Mouse (Mus musculus): ENCODE measurements around the gene Faim2. TPM values are rescaled to one million over a fixed set of nuclear protein-coding genes. Genes with fewer than 3 reads are reported as not detected.

Faim2 gene
- polyA plus RNA-seq (2015; fragmentation: Nextera tagmentation; extraction: Ambion mirVana) = 0.30 and 1.1 TPM in 2 replicates

- Histone ChIP-seq H3K4me3 (replicated peaks) (no peak within 1 kb of the TSS), H3K4me2 (peak within 1 kb of the TSS; percentile 39), H3K36me3 (no peaks in the 10 kb centered on the region), H3K27me3 (peaks cover 41% of the 10 kb centered on the region), H3K27ac (no peak within 1 kb of the TSS), H3K4me1 (peaks cover 24% of the 10 kb centered on the region), H3K9ac (0 out of 2 replicates have a peak within 1 kb of the TSS, but pooled peaks have one; percentile 9), H3K9me3 (replicated peaks) (no peaks in the 10 kb centered on the region)
- 12% methylated on average over 27 of the region's 27 CpGs for WGBS
- no peak for ATAC-seq (replicated peaks; ENCODE audit: low FRiP score)
Observed at GRCm38 (mm10) chr15:99527629-99528353, at the start of gene Faim2. Gene Faim2, minus strand, starts transcription at chr15:99528165.

DNA sequence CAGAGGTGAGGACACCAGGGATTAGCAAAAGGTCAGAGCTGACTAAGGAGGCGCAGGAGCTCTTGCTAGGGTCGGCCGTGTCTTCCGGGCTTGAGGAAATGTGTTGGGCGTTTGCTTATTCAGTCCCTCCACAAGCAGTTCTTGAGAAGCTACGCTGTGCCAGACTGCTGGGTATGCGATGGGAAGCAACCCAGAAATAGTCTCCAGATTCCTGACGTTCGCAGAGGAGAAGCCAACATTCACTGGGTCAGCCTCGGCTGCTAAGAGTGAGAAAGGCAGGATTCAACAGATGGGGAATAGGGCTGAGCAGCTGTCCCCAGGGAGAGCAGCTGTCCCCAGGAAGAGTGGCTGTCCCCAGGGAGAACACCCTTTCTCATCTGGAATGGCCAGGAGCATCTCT is 41.2 kb upstream of the Faim2 start:
- no peak for ATAC-seq (replicated peaks; ENCODE audit: low FRiP score)
- no peak overlapping the region for H3K4me3 ChIP-seq (replicated peaks)
- no peak overlapping the region for H3K4me2 ChIP-seq
- H3K4me1 ChIP-seq = peaks cover 6% of the 10 kb centered on the region; the same call in 1 of the 2 replicates
- H3K9ac ChIP-seq = no peak overlapping the region
- H3K36me3 ChIP-seq = no peaks in the 10 kb centered on the region
- H3K9me3 ChIP-seq (replicated peaks) = no peaks in the 10 kb centered on the region
- 0 out of 2 replicates have a peak, but pooled peaks cover 5% of the 10 kb centered on the region for H3K27me3 ChIP-seq
- H3K27ac ChIP-seq = no peak overlapping the region
- whole genome bisulfite sequencing = 82% methylated on average over 10 of the region's 10 CpGs

DNA sequence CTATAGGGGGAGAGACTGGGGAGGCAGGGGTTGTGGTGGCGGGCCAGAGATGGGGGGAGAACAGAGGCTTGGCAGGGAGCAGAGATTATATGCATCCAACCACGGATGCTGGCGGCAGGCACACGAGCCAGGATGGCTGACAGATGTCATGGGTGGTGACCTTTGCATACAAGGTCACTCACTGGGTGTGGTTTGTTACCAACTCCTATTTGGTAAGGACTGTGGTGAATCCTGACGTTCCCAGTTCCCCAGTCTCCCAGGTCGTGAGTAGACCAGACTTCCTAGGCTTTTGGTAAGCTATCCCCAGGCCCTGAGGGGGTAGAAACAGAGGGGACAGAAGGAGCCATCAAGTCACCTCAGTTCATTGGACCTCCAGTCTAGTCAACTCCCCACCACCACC is 40.7 kb upstream of the Faim2 start:
- WGBS = 59% methylated on average over 6 of the region's 6 CpGs
- H3K9ac ChIP-seq = no peak overlapping the region
- no peaks in the 10 kb centered on the region for H3K36me3 ChIP-seq
- ATAC-seq (replicated peaks; ENCODE audit: low FRiP score) = no peak
- no peak overlapping the region for H3K27ac ChIP-seq
- no peak overlapping the region for H3K4me3 ChIP-seq (replicated peaks)
- no peak overlapping the region for H3K4me2 ChIP-seq
- no peaks in the 10 kb centered on the region for H3K9me3 ChIP-seq (replicated peaks)
- 0 out of 2 replicates have a peak, but pooled peaks cover 5% of the 10 kb centered on the region for H3K27me3 ChIP-seq
- H3K4me1 ChIP-seq = peaks cover 10% of the 10 kb centered on the region; the same call in 1 of the 2 replicates

- no peak overlapping the region for H3K9ac ChIP-seq
- no peaks in the 10 kb centered on the region for H3K36me3 ChIP-seq
- no peaks in the 10 kb centered on the region for H3K9me3 ChIP-seq (replicated peaks)
- H3K4me1 ChIP-seq = peaks cover 12% of the 10 kb centered on the region; the same call in 1 of the 2 replicates
- no peak for ATAC-seq (replicated peaks; ENCODE audit: low FRiP score)
- 74% methylated on average over 4 of the region's 4 CpGs for WGBS
- no peak overlapping the region for H3K4me2 ChIP-seq
- 0 out of 2 replicates have a peak, but pooled peaks cover 2% of the 10 kb centered on the region for H3K27me3 ChIP-seq
- H3K27ac ChIP-seq = no peak overlapping the region
- H3K4me3 ChIP-seq (replicated peaks) = no peak overlapping the region
Observed at GRCm38 (mm10) chr15:99567371-99567770, 39.4 kb upstream of the Faim2 start.

- no peak overlapping the region for H3K4me2 ChIP-seq
- no peak for ATAC-seq (replicated peaks; ENCODE audit: low FRiP score)
- no peak overlapping the region for H3K27ac ChIP-seq
- H3K27me3 ChIP-seq = no peaks in the 10 kb centered on the region
- no peak overlapping the region for H3K4me3 ChIP-seq (replicated peaks)
- no peaks in the 10 kb centered on the region for H3K9me3 ChIP-seq (replicated peaks)
- 80% methylated on average over 10 of the region's 10 CpGs for WGBS
- peaks cover 8% of the 10 kb centered on the region; the same call in 1 of the 2 replicates for H3K4me1 ChIP-seq
- no peaks in the 10 kb centered on the region for H3K36me3 ChIP-seq
- no peak overlapping the region for H3K9ac ChIP-seq
Observed at GRCm38 (mm10) chr15:99560246-99560645, 32.3 kb upstream of the Faim2 start.

DNA sequence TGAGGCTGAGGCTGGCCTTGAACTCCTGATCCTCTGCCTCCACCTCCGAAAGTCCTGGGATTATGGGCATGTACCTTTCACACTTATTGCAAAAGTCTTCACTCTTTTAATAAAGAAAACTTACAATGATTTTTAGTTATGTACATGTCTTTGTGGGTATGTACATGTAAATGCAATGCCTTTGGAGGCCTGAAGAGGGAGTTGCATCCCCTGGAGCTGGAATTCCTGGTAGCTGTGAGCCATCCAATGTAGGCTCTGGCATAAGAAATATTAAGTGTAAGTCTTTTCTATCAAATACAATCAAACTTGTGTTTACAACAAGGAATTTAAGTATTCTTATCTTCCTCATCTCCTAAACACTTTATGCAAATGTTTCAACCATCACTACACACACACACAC is 31.0 kb upstream of the Faim2 start:
- WGBS = 98% methylated on average over 1 of the region's 1 CpGs
- Histone ChIP-seq H3K4me1 (peaks cover 4% of the 10 kb centered on the region; the same call in 1 of the 2 replicates), H3K36me3 (no peaks in the 10 kb centered on the region), H3K9ac (no peak overlapping the region), H3K27ac (no peak overlapping the region), H3K4me3 (replicated peaks) (no peak overlapping the region), H3K27me3 (no peaks in the 10 kb centered on the region), H3K4me2 (no peak overlapping the region), H3K9me3 (replicated peaks) (no peaks in the 10 kb centered on the region)
- no peak for ATAC-seq (replicated peaks; ENCODE audit: low FRiP score)

GRCm38 (mm10) chr15:99553767-99554166 is 25.8 kb upstream of the Faim2 start:
- H3K27ac ChIP-seq = no peak overlapping the region
- ATAC-seq (replicated peaks; ENCODE audit: low FRiP score) = no peak
- WGBS = 71% methylated on average over 6 of the region's 6 CpGs
- H3K36me3 ChIP-seq = no peaks in the 10 kb centered on the region
- H3K9me3 ChIP-seq (replicated peaks) = no peaks in the 10 kb centered on the region
- no peaks in the 10 kb centered on the region for H3K4me1 ChIP-seq
- H3K9ac ChIP-seq = no peak overlapping the region
- H3K4me2 ChIP-seq = no peak overlapping the region
- no peak overlapping the region for H3K4me3 ChIP-seq (replicated peaks)
- no peaks in the 10 kb centered on the region for H3K27me3 ChIP-seq

DNA sequence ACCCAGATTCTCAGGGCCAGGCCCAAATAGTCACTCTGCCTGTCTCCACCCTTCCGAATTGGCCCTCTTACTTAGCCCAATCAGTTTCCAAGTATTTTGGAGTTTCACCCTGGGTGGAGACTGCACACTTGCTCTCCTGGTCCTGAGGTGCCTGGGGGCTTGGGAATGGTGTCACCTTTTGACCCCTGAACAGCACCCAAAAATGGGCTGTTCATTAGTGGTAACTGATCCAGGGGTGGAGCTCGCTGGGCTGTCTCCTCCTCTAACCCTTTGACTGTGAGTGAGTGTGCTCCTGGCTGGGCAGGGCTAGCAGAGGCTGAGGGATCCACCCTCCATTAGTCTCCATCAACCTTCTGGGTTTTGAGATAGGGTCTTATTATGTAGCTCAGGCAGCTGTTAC is 21.9 kb upstream of the Faim2 start:
- H3K9me3 ChIP-seq (replicated peaks) = no peaks in the 10 kb centered on the region
- H3K27me3 ChIP-seq = no peaks in the 10 kb centered on the region; the same call in 1 of the 2 replicates
- no peaks in the 10 kb centered on the region for H3K36me3 ChIP-seq
- no peak overlapping the region for H3K4me3 ChIP-seq (replicated peaks)
- no peak for ATAC-seq (replicated peaks; ENCODE audit: low FRiP score)
- H3K4me1 ChIP-seq = no peaks in the 10 kb centered on the region
- H3K9ac ChIP-seq = no peak overlapping the region
- no peak overlapping the region for H3K4me2 ChIP-seq
- no peak overlapping the region for H3K27ac ChIP-seq
- WGBS = 48% methylated on average over 2 of the region's 2 CpGs

- H3K9me3 ChIP-seq (replicated peaks) = no peaks in the 10 kb centered on the region
- no peak overlapping the region for H3K4me3 ChIP-seq (replicated peaks)
- H3K27me3 ChIP-seq = peaks cover 9% of the 10 kb centered on the region; the same call in 1 of the 2 replicates
- no peak for ATAC-seq (replicated peaks; ENCODE audit: low FRiP score)
- no peak overlapping the region for H3K9ac ChIP-seq
- H3K36me3 ChIP-seq = no peaks in the 10 kb centered on the region
- no peak overlapping the region for H3K27ac ChIP-seq
- H3K4me2 ChIP-seq = no peak overlapping the region
- WGBS = 71% methylated on average over 6 of the region's 6 CpGs
- H3K4me1 ChIP-seq = no peaks in the 10 kb centered on the region
Observed at GRCm38 (mm10) chr15:99547732-99548131, 19.8 kb upstream of the Faim2 start.

DNA sequence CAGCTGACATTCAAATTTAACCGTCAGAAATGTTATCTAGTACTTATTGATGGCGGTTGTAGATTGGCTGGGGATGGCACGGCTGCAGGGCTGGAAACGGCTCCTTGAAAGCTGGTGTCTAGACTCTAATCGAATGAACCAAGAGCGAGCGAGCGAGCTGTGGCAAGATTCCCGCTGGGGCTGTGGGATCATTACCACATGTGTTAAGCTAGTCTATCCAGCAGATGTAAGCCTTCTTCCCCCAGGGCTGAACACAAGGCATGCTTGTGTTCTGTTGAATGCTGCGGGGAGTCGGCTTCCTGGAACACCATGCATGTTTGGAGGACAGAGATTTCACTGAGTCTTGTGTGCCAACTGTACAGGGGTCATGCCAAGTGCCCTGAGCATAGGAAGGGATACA is 18.6 kb upstream of the Faim2 start:
- no peak overlapping the region for H3K9ac ChIP-seq
- no peaks in the 10 kb centered on the region for H3K36me3 ChIP-seq
- 85% methylated on average over 11 of the region's 11 CpGs for WGBS
- no peaks in the 10 kb centered on the region for H3K9me3 ChIP-seq (replicated peaks)
- H3K27ac ChIP-seq = no peak overlapping the region
- H3K4me2 ChIP-seq = no peak overlapping the region
- H3K4me3 ChIP-seq (replicated peaks) = no peak overlapping the region
- H3K27me3 ChIP-seq = peaks cover 9% of the 10 kb centered on the region; the same call in 1 of the 2 replicates
- H3K4me1 ChIP-seq = no peaks in the 10 kb centered on the region
- ATAC-seq (replicated peaks; ENCODE audit: low FRiP score) = no peak

DNA sequence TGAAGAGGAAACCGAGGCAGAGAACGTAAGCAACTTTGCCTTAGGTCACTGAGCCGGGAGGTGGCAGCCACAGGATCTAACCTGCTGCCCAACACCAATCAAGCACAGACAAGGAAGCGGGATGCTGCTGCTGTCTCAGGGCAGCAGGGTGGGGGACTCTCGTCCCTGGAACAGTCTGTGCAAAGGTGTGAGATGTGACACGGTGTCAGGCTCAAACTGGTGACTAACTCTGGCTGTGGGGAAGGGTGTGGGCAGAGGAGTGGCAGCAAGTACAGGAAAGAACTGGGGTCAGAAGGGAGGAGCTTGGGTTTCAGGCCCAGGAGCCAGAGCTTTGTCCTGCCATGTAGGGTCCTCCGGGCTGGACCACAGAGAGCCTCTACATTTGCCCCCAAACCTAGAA is 16.1 kb upstream of the Faim2 start:
- Histone ChIP-seq H3K27ac (no peak overlapping the region), H3K9me3 (replicated peaks) (no peaks in the 10 kb centered on the region), H3K4me3 (replicated peaks) (no peak overlapping the region), H3K4me1 (no peaks in the 10 kb centered on the region), H3K4me2 (no peak overlapping the region), H3K36me3 (no peaks in the 10 kb centered on the region), H3K27me3 (peaks cover 9% of the 10 kb centered on the region; the same call in 1 of the 2 replicates), H3K9ac (no peak overlapping the region)
- WGBS = 42% methylated on average over 7 of the region's 7 CpGs
- no peak for ATAC-seq (replicated peaks; ENCODE audit: low FRiP score)

DNA sequence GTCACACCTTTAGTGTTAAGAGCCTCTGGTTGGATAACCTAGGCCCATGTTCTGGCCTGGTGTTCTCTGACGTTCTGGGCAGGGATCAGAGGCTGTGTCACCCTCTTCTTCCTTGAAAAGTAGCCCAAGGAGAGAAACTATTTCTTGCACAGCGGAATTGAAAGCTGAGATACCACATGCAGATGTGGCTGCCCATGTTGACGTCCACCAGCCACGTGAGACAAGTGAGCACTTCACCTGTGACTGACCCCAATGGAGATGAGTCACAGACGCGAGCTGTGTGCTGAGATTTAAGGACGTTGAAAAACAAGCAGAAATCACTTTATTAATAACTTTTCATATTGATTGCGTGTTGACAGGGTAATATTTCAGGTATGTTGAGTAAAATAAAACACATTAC is 11.9 kb upstream of the Faim2 start:
- Histone ChIP-seq H3K9ac (no peak overlapping the region), H3K4me3 (replicated peaks) (no peak overlapping the region), H3K4me1 (peaks cover 7% of the 10 kb centered on the region), H3K9me3 (replicated peaks) (no peaks in the 10 kb centered on the region), H3K27me3 (peaks cover 9% of the 10 kb centered on the region; the same call in 1 of the 2 replicates), H3K4me2 (no peak overlapping the region), H3K27ac (no peak overlapping the region), H3K36me3 (no peaks in the 10 kb centered on the region)
- WGBS = 65% methylated on average over 8 of the region's 8 CpGs
- ATAC-seq (replicated peaks; ENCODE audit: low FRiP score) = no peak

Measured in kidney, embryonic 15.5 days (tissue).